Mouse (Mus musculus) ES-Bruce4 (cell line): Measurements from ENCODE around the gene Slc45a1. TPM values are rescaled to one million over a fixed set of nuclear protein-coding genes. Genes with fewer than 3 reads are reported as not detected.

ENCODE experiments used
- H3K27ac ChIP-seq: 2 replicates; pipeline ENCODE4 v1.5.1; 2012; ENCODE audit warnings: low read length, inconsistent platforms; ENCODE audit not compliant: insufficient read depth
- H3K27me3 ChIP-seq: 2 replicates; pipeline ENCODE4 v1.6.1; 2012; ENCODE audit warnings: mild to moderate bottlenecking, low read length, inconsistent platforms; ENCODE audit not compliant: control insufficient read depth, poor library complexity, insufficient read depth, severe bottlenecking
- H3K36me3 ChIP-seq: 2 replicates; pipeline ENCODE4 v1.6.1; 2012; ENCODE audit warnings: inconsistent platforms, mild to moderate bottlenecking, low read length, moderate library complexity; ENCODE audit not compliant: control insufficient read depth, poor library complexity, insufficient read depth, severe bottlenecking
- H3K4me1 ChIP-seq: one replicate; pipeline ENCODE4 v1.8.1; 2011; ENCODE audit warnings: low read length; ENCODE audit not compliant: control insufficient read depth, insufficient read depth
- H3K4me3 ChIP-seq: 2 replicates; pipeline ENCODE4 v1.5.1; 2011; ENCODE audit warnings: low read depth, mild to moderate bottlenecking, low read length
- H3K9ac ChIP-seq: 2 replicates; pipeline ENCODE4 v1.6.1; 2012; ENCODE audit warnings: low read depth, mild to moderate bottlenecking, inconsistent platforms; ENCODE audit not compliant: poor library complexity, severe bottlenecking
- H3K9me3 ChIP-seq: replicated peaks from 2 replicates; pipeline ENCODE4 v1.6.1; 2012; ENCODE audit warnings: mild to moderate bottlenecking, low read length, inconsistent platforms; ENCODE audit not compliant: control insufficient read depth, poor library complexity, insufficient read depth, severe bottlenecking
- CTCF ChIP-seq: IDR thresholded peaks from one replicate; pipeline ENCODE4 v1.8.1; 2011; ENCODE audit warnings: low read depth, low read length
- EP300 ChIP-seq: IDR thresholded peaks from 2 replicates; pipeline ENCODE4 v1.6.1; 2011; ENCODE audit warnings: low read depth, low read length; ENCODE audit not compliant: insufficient read depth
- POLR2A ChIP-seq: IDR thresholded peaks from one replicate; pipeline ENCODE4 v1.8.1; 2011; ENCODE audit warnings: low read length; ENCODE audit not compliant: insufficient read depth
- polyA plus RNA-seq: library from polyadenylated mRNA; stranded (reverse); fragments of >200 nt; gene quantifications from 2 replicates; pipeline ENCODE4 v1.2.4, GENCODE M21; 2011; ENCODE audit warnings: low read depth; ENCODE audit not compliant: missing spikeins, insufficient read depth, insufficient read length

Slc45a1 gene
- polyA plus RNA-seq, 1 experiment: 0.90 TPM

- peaks cover 2% of the 10 kb centered on the region for H3K4me1 ChIP-seq
- H3K4me3 ChIP-seq: no peak overlapping the region
- H3K27ac ChIP-seq: no peak overlapping the region
- H3K9me3 ChIP-seq: no peaks in the 10 kb centered on the region
- H3K9ac ChIP-seq: no peak overlapping the region
- no peaks in the 10 kb centered on the region for H3K36me3 ChIP-seq
- TF ChIP-seq EP300: no peak
- TF ChIP-seq POLR2A: no peak
- no peak for TF ChIP-seq CTCF
- H3K27me3 ChIP-seq: no peaks in the 10 kb centered on the region
Observed at GRCm38 (mm10) chr4:150588300-150588621, 63.7 kb downstream of the Slc45a1 start.

DNA sequence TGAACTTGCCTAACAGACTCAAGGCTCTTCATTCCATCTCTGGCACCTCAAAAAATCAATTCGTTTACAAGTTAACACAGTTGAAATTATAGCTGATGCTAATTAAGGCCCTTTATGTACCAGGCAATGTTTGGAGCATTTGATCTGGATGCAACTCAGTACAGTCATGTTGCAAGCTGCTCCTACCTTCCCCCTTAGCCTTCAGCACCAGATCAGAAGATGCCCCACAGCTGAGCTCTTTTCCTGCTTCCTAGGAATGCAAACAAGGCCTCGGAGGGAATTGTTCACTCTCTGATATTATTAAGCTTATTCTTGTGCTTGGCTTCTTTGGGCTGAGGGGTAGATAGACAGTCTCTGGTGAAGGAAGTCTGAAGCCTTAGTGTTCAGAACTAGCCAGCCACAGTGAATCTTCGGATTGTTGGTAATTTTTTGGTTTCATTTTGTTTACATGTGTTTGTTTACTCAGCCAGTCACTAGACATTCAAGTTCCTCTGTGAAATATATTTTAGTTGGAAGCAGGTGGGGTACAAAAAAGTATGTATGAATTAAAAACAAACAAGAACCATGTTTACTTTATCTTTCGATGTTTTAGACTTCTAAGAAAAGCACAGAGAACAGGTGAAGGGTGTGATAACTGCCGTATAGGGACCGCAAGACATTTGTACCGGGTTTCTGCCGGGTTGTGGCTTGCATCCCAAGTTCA is 64.2 kb downstream of the Slc45a1 start:
- Histone ChIP-seq H3K4me3 (no peak overlapping the region), H3K9ac (no peak overlapping the region), H3K27me3 (no peaks in the 10 kb centered on the region), H3K9me3 (no peaks in the 10 kb centered on the region), H3K36me3 (no peaks in the 10 kb centered on the region), H3K27ac (no peak overlapping the region), H3K4me1 (peaks cover 2% of the 10 kb centered on the region)
- TF ChIP-seq POLR2A (no peak), CTCF (no peak), EP300 (no peak)

GRCm38 (mm10) chr4:150586275-150586674 is 65.7 kb downstream of the Slc45a1 start:
- no peaks in the 10 kb centered on the region for H3K27me3 ChIP-seq
- H3K9ac ChIP-seq: no peak overlapping the region
- no peaks in the 10 kb centered on the region for H3K4me1 ChIP-seq
- H3K27ac ChIP-seq: no peak overlapping the region
- TF ChIP-seq CTCF: no peak
- TF ChIP-seq EP300: no peak
- no peak for TF ChIP-seq POLR2A
- no peaks in the 10 kb centered on the region for H3K36me3 ChIP-seq
- no peaks in the 10 kb centered on the region for H3K9me3 ChIP-seq
- H3K4me3 ChIP-seq: no peak overlapping the region

GRCm38 (mm10) chr4:150585800-150586199 is 66.2 kb downstream of the Slc45a1 start:
- H3K4me3 ChIP-seq: no peak overlapping the region
- no peaks in the 10 kb centered on the region for H3K4me1 ChIP-seq
- H3K27me3 ChIP-seq: no peaks in the 10 kb centered on the region
- no peak overlapping the region for H3K27ac ChIP-seq
- no peaks in the 10 kb centered on the region for H3K36me3 ChIP-seq
- H3K9me3 ChIP-seq: no peaks in the 10 kb centered on the region
- TF ChIP-seq CTCF: no peak
- no peak for TF ChIP-seq POLR2A
- no peak for TF ChIP-seq EP300
- H3K9ac ChIP-seq: no peak overlapping the region

- no peaks in the 10 kb centered on the region for H3K9me3 ChIP-seq
- H3K27ac ChIP-seq: no peak overlapping the region
- H3K4me3 ChIP-seq: no peak overlapping the region
- H3K4me1 ChIP-seq: no peaks in the 10 kb centered on the region
- TF ChIP-seq CTCF (no peak), POLR2A (no peak), EP300 (no peak)
- H3K27me3 ChIP-seq: no peaks in the 10 kb centered on the region
- H3K36me3 ChIP-seq: no peaks in the 10 kb centered on the region
- no peak overlapping the region for H3K9ac ChIP-seq
Observed at GRCm38 (mm10) chr4:150583777-150584135, 68.2 kb downstream of the Slc45a1 start.

DNA sequence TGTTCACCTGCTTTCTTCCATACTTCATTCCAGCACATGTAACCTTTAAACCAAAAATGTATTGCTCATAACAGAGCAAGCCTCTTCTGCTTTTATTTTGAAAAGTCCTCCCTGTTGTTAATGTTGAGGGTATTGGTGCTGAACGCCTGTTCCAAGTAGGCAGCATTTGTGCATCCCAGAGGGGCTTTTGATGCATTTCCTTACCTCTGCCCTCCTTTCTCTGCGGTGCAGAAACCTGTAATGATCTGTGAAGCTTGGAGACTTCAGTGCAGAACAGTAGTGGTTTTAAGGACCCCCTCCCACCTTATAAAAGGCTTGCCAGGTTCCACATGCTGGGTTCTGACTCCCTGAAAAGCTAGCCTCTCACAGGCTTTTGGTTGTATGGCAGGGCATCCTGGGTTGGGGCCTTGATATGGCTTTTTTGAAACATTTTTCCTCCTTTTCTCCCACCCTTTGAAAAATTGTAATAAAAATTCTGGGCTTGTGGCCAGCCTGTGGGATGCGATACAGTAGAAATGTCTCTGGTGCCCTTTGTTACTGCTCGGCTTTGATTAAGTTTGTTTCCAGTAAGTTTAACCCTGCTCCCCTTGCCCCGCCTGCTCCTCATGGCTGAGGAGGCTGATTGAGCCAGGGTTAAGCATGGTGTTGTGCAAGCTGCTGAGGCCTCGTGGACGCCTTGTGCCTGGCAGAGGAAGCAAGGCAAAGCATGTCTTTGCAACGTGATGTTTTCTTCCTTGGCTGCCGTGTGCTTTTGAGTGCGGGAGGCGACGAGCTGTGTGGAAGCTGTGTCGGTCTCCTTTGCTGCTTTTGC is 68.8 kb downstream of the Slc45a1 start:
- Histone ChIP-seq H3K4me3 (0 out of 2 replicates have a peak overlapping the region, but pooled peaks have one; percentile 9), H3K9me3 (no peaks in the 10 kb centered on the region), H3K36me3 (no peaks in the 10 kb centered on the region), H3K4me1 (no peaks in the 10 kb centered on the region), H3K27ac (no peak overlapping the region), H3K27me3 (no peaks in the 10 kb centered on the region), H3K9ac (no peak overlapping the region)
- TF ChIP-seq EP300: no peak
- TF ChIP-seq POLR2A: no peak
- TF ChIP-seq CTCF: no peak
